Mouse (Mus musculus) kidney, embryonic 16.5 days (tissue): ENCODE measurements around the gene Chd3. TPM values are rescaled to one million over a fixed set of nuclear protein-coding genes. Genes with fewer than 3 reads are reported as not detected.
"Not testable (repeated sequence)": the region's sequence is repeated elsewhere in the genome, so short reads cannot be mapped to it uniquely, and the experiment has no call there.

Experiments used
- ATAC-seq: fragments of 200-750 bp; cut with Nextera tagmentation; 2 replicates; pipeline ENCODE4 v1.8.0; 2017; ENCODE audit warnings: moderate TSS enrichment; ENCODE audit not compliant: low FRiP score, low TSS enrichment
- H3K27ac ChIP-seq: fragments of 300-500 bp; sonication (generic); 2 replicates; pipeline ENCODE4 v1.5.1; 2014; ENCODE audit warnings: low read length
- H3K27me3 ChIP-seq: fragments of 300-500 bp; sonication (generic); 2 replicates; pipeline ENCODE4 v1.6.1; 2014; ENCODE audit warnings: low read length, control low read depth, mixed read lengths; ENCODE audit not compliant: insufficient read depth
- H3K36me3 ChIP-seq: fragments of 300-500 bp; sonication (generic); 2 replicates; pipeline ENCODE4 v1.6.1; 2014; ENCODE audit warnings: low read length, control low read depth, mixed read lengths; ENCODE audit not compliant: insufficient read depth
- H3K4me1 ChIP-seq: fragments of 300-500 bp; sonication (generic); 2 replicates; pipeline ENCODE4 v1.6.1; 2014; ENCODE audit warnings: low read length, control low read depth, mixed read lengths; ENCODE audit not compliant: insufficient read depth
- H3K4me2 ChIP-seq: fragments of 300-500 bp; sonication (generic); replicated peaks from 2 replicates; pipeline ENCODE4 v1.6.1; 2014; ENCODE audit warnings: low read depth, low read length
- H3K4me3 ChIP-seq: fragments of 300-500 bp; sonication (generic); 2 replicates; pipeline ENCODE4 v1.5.1; 2014; ENCODE audit warnings: mild to moderate bottlenecking, low read length
- H3K9ac ChIP-seq: fragments of 300-500 bp; sonication (generic); replicated peaks from 2 replicates; pipeline ENCODE4 v1.6.1; 2014; ENCODE audit warnings: low read length
- H3K9me3 ChIP-seq: fragments of 300-500 bp; sonication (generic); 2 replicates; pipeline ENCODE4 v1.6.1; 2016; ENCODE audit warnings: low read length, control low read depth
- WGBS: fragments of 180-500 bp; shearing (Covaris S2); extraction: QIAGEN DNeasy Blood & Tissue Kit; methylation state at CpG from one replicate; pipeline ENCODE4 v1.1.7; 2014; 5-methylcytosine and 5-hydroxymethylcytosine counted together
- polyA plus RNA-seq: library from polyadenylated mRNA; unstranded; fragments of >200 nt; fragmentation: Nextera tagmentation; extraction: Ambion mirVana; gene quantifications from 2 replicates; pipeline ENCODE4 v1.2.1, GENCODE M21; 2015

Gene Chd3
- polyA plus RNA-seq, 1 experiment from 2014 or later, result 58.6 TPM

DNA sequence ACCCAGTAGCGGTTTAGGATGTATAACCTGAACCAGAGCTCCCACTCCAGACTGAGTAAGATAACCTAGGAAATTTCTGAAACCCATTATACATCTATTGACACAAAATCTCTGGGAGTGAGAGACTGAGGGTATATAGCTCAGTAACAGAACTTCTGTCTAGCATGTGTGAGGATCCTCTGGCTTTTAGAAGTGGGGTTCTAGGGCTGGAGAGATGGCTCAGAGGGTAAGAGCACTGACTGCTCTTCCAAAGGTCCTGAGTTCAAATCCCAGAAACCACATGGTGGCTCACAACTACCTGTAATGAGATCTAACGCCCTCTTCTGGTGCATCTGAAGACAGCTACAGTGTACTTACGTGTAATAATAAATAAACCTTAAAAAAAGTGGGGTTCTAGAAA lies 51.2 kb downstream of the Chd3 start:
- not testable (repeated sequence) for H3K9ac ChIP-seq, H3K27ac ChIP-seq, H3K4me2 ChIP-seq, H3K9me3 ChIP-seq, H3K4me3 ChIP-seq, H3K27me3 ChIP-seq, ATAC-seq
- WGBS, result 84% methylated on average over 3 of the region's 3 CpGs
- Histone ChIP-seq H3K4me1 (peaks cover 15% of the 10 kb centered on the region), H3K36me3 (peaks cover 37% of the 10 kb centered on the region)

DNA sequence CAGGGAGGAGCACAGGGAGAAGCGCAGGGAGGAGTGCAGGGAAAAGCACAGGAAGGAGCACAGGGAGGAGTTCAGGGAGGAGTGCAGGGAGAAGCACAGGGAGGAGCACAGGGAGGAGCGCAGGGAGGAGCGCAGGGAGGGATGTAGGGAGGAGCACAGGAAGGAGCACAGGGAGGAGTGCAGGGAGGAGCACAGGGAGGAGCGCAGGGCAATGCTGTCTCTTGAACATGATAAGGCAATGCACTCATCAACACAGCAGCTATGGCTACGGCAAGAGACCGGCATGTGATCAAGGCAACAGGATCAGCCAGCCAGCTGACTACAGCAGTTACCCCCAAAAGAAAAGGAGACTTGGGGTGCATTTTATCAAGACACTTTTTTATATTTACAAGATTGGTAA lies 52.8 kb downstream of the Chd3 start:
- 98% methylated on average over 6 of the region's 6 CpGs for WGBS
- Histone ChIP-seq H3K27me3 (no peaks in the 10 kb centered on the region), H3K4me2 (no peak overlapping the region), H3K36me3 (peaks cover 39% of the 10 kb centered on the region), H3K9me3 (no peaks in the 10 kb centered on the region), H3K4me3 (no peak overlapping the region), H3K9ac (no peak overlapping the region), H3K4me1 (no peaks in the 10 kb centered on the region), H3K27ac (no peak overlapping the region)
- no peak for ATAC-seq

DNA sequence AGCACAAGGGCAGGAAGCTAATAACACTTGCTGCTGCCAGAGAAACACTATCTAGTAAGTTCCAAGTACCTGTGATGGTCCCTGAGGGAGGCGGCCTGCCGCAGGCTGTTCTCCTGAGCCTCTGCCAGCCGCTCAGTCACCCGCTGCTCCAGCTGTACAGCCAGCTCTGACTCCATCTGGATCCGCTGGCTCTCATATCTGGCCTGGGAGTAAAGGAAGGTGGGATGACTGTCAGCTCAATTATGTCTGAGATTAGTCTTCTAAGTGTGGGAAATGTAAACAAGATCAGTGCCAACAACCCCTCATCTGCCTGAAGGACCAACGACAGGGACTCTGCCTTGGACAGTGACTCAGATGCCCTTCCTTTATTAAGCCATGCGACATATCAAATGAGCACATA lies 57.9 kb downstream of the Chd3 start:
- 83% methylated on average over 7 of the region's 7 CpGs for WGBS
- ATAC-seq, result no peak
- H3K9me3 ChIP-seq, result no peaks in the 10 kb centered on the region
- peaks cover 61% of the 10 kb centered on the region for H3K36me3 ChIP-seq
- no peak overlapping the region for H3K9ac ChIP-seq
- H3K4me1 ChIP-seq, result no peaks in the 10 kb centered on the region
- H3K4me3 ChIP-seq, result no peak overlapping the region
- H3K27me3 ChIP-seq, result no peaks in the 10 kb centered on the region
- no peak overlapping the region for H3K4me2 ChIP-seq
- no peak overlapping the region for H3K27ac ChIP-seq

DNA sequence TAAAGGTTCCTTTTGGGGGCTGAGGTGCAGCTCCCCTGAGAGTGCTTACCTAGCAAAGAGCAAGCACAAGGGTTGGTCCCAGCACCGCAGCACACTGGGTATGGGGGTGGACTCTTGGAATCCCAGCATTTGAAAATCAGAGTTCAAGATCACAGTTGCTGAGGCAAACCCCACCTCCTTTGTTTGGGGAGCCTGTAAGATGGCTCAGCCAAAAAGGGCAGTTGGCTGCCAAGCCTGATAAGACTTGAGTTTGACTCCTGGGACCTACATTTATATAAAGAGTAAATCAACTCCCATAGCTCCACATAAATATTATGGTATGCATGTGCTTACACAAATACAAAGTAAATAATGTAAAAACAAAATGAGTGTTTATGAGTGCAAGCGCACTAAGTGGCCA lies 63.2 kb downstream of the Chd3 start:
- H3K4me2 ChIP-seq, result no peak overlapping the region
- no peak overlapping the region for H3K27ac ChIP-seq
- 92% methylated on average over 2 of the region's 2 CpGs for WGBS
- H3K27me3 ChIP-seq, result no peaks in the 10 kb centered on the region
- H3K9me3 ChIP-seq, result no peaks in the 10 kb centered on the region
- H3K4me3 ChIP-seq, result no peak overlapping the region
- H3K36me3 ChIP-seq, result peaks cover 64% of the 10 kb centered on the region
- no peak overlapping the region for H3K9ac ChIP-seq
- no peak for ATAC-seq
- H3K4me1 ChIP-seq, result no peaks in the 10 kb centered on the region

DNA sequence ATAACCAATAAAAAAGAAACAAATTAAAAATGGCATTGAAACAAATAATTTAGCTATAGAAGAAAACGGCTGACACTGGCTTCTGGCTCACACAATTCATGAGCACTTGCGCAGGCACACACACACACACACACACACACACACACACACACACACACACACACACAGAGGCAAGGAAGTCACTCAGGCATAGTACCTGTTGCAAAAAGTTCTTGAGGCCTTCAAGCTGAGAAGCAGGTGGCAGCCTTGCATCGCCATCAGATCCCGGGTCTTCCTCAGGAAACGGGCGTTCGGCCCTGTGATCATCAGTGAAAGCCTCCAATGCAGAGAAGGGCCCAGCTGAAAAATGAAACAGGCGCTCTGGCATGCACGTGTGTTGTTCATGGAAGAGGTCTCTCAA lies 63.9 kb downstream of the Chd3 start:
- Histone ChIP-seq H3K4me3 (no peak overlapping the region), H3K9me3 (no peaks in the 10 kb centered on the region), H3K27ac (no peak overlapping the region), H3K9ac (no peak overlapping the region), H3K4me2 (no peak overlapping the region), H3K27me3 (no peaks in the 10 kb centered on the region), H3K36me3 (peaks cover 56% of the 10 kb centered on the region), H3K4me1 (no peaks in the 10 kb centered on the region)
- ATAC-seq, result no peak
- WGBS, result 81% methylated on average over 9 of the region's 9 CpGs

DNA sequence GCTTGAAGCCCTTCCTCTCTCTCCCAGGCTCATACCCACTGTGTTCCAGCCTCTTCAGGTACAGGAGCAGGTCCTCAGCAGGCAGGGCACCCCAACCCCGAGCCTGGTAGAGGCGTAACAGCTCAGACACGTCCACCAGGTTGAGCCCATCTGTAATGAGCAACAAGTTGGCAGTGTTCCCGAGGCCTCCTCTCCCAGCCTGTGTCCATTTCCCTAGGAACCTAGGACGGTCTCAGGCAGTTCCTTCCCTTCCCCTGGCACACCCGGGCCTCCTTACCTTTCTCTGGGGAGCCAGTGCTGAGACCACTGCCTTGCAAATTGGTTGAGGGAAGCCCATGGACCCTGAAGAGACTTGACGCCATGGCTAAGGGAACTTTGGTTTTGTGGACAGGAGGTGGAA lies 66.4 kb downstream of the Chd3 start:
- Histone ChIP-seq H3K9me3 (no peaks in the 10 kb centered on the region), H3K27ac (no peak overlapping the region), H3K4me2 (no peak overlapping the region), H3K4me3 (no peak overlapping the region), H3K36me3 (peaks cover 40% of the 10 kb centered on the region), H3K4me1 (no peaks in the 10 kb centered on the region), H3K27me3 (no peaks in the 10 kb centered on the region), H3K9ac (no peak overlapping the region)
- no peak for ATAC-seq
- WGBS, result 89% methylated on average over 7 of the region's 7 CpGs

DNA sequence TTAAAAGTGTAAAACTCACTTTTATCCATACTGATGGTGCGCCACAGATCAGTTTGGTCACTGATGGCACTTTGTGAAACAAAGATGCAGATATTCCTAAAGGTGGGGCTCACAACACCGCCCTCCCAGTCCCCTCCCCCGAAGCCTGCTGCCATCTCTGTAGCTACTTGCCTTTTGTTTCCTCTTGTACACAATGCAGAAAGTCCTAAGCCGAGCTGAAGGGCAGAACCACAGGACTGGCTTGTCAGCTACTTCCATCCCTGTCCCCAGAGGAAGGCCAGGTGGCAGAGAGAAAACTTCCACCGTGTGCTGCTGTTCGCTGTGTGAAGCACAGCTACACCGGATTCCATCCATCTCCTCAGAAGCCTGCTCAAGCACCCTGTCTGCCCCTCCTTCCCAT lies 71.0 kb downstream of the Chd3 start:
- Histone ChIP-seq H3K27ac (no peak overlapping the region), H3K4me1 (no peaks in the 10 kb centered on the region), H3K4me2 (no peak overlapping the region), H3K36me3 (peaks cover 24% of the 10 kb centered on the region), H3K27me3 (no peaks in the 10 kb centered on the region), H3K9me3 (no peaks in the 10 kb centered on the region), H3K9ac (no peak overlapping the region), H3K4me3 (no peak overlapping the region)
- 78% methylated on average over 7 of the region's 7 CpGs for WGBS
- no peak for ATAC-seq

DNA sequence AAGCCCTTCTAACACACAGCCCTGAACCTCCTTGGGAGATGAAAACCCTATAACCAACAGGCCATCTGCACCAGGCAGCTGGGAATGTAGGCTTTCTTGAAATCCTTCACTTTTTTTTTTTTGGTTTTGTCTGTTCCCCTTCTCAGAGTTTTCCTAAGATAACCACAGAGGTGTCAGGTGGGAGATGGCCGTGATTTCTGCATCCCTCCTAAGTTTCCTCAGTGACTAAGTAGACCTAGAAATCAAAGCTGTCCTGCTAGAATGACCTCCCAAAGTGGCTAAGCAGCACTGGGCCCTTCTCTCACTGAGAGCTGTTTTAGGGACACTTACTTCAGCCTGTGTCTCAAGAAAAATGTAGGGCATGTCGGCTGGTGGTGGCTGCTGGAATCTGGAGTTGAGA lies 71.4 kb downstream of the Chd3 start:
- Histone ChIP-seq H3K9ac (no peak overlapping the region), H3K27me3 (no peaks in the 10 kb centered on the region), H3K27ac (no peak overlapping the region), H3K36me3 (peaks cover 19% of the 10 kb centered on the region), H3K4me3 (no peak overlapping the region), H3K4me2 (no peak overlapping the region), H3K9me3 (no peaks in the 10 kb centered on the region), H3K4me1 (no peaks in the 10 kb centered on the region)
- ATAC-seq, result no peak
- 89% methylated on average over 2 of the region's 2 CpGs for WGBS

DNA sequence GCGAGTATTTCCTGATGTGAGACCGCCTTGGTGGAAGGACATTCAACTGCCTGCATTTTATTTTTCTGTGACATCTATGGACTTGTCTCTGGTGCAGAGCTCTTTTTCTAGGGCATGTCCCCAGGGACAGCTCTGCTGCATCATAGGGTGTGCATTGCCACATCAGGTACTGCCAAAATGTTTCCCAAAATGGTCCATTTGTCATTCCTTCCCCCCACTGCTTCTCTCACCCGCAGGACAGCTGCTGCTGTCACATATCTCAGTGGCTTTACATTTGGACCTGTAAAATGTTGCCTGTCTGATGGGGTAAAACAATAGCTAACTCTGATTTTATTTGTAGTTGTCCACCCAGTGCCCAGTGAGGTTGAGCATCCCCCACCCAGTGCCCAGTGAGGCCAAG lies 73.9 kb downstream of the Chd3 start:
- Histone ChIP-seq H3K27ac (no peak overlapping the region), H3K9me3 (no peaks in the 10 kb centered on the region), H3K9ac (no peak overlapping the region), H3K36me3 (peaks cover 12% of the 10 kb centered on the region; the same call in 1 of the 2 replicates), H3K4me3 (no peak overlapping the region), H3K27me3 (no peaks in the 10 kb centered on the region), H3K4me2 (no peak overlapping the region), H3K4me1 (no peaks in the 10 kb centered on the region)
- no peak for ATAC-seq
- 83% methylated on average over 3 of the region's 3 CpGs for whole genome bisulfite sequencing
